Mouse (Mus musculus): ENCODE data around the gene Gsdma.
"Not testable (repeated sequence)": the region's sequence is repeated elsewhere in the genome, so short reads cannot be mapped to it uniquely, and the experiment has no call there.

Gsdma gene

GRCm38 (mm10) chr11:98664091-98664490, at the start of gene Gsdma:
Gene Gsdma, plus strand, starts transcription at chr11:98664351.
- in situ Hi-C loops (cut with MboI, MseI) = no loop called here

DNA sequence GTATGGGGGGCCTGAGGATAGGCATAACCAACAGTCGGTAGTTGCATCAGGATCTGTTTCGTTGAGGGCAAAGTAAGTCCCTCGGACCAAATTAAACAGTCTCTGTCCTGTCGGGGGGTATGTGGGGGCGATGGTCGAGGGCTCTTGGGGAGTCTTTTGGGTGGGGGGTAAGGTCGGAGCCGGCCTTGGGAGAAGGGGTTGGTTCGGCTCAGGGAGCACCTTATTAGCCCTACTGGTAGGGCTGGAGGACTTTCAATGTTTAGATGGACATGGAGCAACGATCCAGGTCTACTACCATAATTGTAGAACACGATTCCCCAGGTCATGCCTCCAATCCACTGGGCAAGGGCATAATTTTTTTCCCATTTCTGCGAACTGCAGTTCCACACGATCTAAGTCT, 43.4 kb upstream of the Gsdma start:
- in situ Hi-C loops (cut with MboI, MseI) = no loop called here

DNA sequence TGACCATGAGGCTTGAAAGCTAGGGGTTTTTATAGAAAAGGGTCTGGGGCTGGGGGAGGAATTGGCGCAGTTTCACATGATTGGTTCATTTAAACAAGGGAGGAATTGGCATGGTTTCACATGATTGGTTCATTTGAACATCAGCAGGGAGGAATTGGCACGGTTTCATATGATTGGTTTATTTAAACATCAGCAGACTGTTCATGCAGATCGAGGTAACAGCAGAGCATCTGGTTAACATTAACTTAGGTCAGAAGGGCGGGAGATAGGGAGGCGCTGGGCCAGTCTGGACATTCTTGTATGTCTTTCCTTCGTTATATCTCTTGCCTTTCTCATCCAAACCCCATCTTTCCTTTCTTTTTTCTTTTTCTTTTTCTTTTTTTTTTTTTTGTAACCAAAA, 40.2 kb upstream of the Gsdma start:
- in situ Hi-C loops (cut with MboI, MseI) = not testable (repeated sequence)

GRCm38 (mm10) chr11:98624381-98624780, 39.8 kb upstream of the Gsdma start:
- in situ Hi-C loops (cut with MboI, MseI) = not testable (repeated sequence)

GRCm38 (mm10) chr11:98625611-98626410, 38.3 kb upstream of the Gsdma start, which contains the start of the genes Gm12355 and Gsdma3:
Gene Gm12355, minus strand, starts transcription at chr11:98625661.
Gene Gsdma3, plus strand, starts transcription at chr11:98626360.
- in situ Hi-C loops (cut with MboI, MseI) = no loop called here

GRCm38 (mm10) chr11:98628706-98629105, 35.4 kb upstream of the Gsdma start:
- in situ Hi-C loops (cut with MboI, MseI) = no loop called here

- in situ Hi-C loops (cut with MboI, MseI) = loop anchor here (5.0 to 10.0 kb wide), 3 partner anchors 46 to 73 kb away; partner anchors contain the start of gene Ormdl3
Observed at GRCm38 (mm10) chr11:98630646-98631045, 33.5 kb upstream of the Gsdma start.

- in situ Hi-C loops (cut with MboI, MseI) = loop anchor here (5.0 to 10.0 kb wide), 3 partner anchors 37 to 59 kb away; partner anchors contain the start of gene Ormdl3
Observed at GRCm38 (mm10) chr11:98635312-98635970, 28.7 kb upstream of the Gsdma start.

GRCm38 (mm10) chr11:98637501-98637900, 26.6 kb upstream of the Gsdma start:
- in situ Hi-C loops (cut with MboI, MseI) = loop anchor here (5.0 to 10.0 kb wide), 3 partner anchors 35 to 57 kb away; partner anchors contain the start of gene Ormdl3

- in situ Hi-C loops (cut with MboI, MseI) = loop anchor here (5.0 kb wide), 1 partner anchor 33 kb away; no protein-coding TSS in a partner anchor
Observed at GRCm38 (mm10) chr11:98640091-98640490, 24.1 kb upstream of the Gsdma start.

DNA sequence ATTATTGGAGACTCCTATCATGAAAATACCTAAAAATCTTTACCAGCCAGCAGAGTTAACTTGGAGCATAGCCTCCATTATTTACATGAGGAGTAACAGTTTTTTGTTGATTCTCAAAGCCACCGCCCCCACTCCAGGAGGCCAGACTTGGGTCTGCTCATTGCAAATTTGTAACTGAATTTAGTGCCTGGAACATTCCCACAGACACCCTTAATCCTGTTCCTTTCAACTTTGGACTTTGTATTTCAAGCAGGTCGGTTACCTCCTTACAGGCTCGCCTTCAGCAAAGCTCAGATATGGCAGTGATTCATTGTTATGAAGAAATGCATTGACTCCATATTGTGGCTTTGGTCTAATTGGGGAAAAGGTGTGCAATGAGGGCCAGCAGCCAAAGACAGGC, 19.4 kb upstream of the Gsdma start:
- in situ Hi-C loops (cut with MboI, MseI) = loop anchor here (5.0 kb wide), 2 partner anchors 37 to 522 kb away; no protein-coding TSS in a partner anchor

DNA sequence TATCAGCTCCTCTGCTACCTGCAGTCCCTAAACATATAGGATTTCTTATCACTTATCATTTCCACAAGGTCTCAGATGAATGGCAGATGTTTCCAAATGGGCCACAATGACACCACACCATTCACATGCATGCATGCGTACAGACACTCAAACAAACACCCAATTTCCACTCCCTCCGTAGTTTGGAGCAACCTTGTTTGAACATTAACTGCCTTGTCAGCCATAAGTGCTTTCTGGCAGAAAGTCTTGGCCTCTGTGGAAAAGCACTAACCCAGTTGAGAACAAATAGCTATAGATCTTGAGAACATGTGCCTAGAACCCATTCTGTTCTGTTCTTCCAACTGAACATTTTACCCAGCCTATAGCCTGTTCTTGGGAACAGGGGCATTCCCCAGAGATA, 18.2 kb upstream of the Gsdma start:
- in situ Hi-C loops (cut with MboI, MseI) = loop anchor here (5.0 kb wide), 1 partner anchor 524 kb away; no protein-coding TSS in a partner anchor

DNA sequence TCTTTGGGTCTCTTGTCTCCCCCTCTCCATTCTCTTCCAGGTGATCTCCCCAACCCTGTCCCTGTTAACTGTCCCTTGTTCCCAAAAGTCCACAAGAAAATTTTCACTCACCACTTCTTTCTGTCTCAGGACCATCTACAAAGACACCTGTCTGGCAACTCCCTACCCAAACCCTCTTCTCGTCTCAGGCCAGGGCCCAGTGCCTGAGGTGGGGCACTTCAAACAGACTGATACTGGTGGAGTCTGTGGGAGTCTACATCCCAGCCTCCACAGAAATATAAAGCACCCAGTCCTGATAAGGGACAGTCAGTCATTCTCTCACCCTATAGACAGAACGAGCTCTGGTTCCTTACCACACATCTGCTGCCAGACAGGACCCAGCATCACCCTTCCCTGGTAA, 17.7 kb upstream of the Gsdma start, which contains the start of gene Gsdma2:
Gene Gsdma2 (plus strand): TSS at position 301 of the 400 bp plus-strand sequence.
- in situ Hi-C loops (cut with MboI, MseI) = loop anchor here (5.0 kb wide), 1 partner anchor 524 kb away; no protein-coding TSS in a partner anchor

- in situ Hi-C loops (cut with MboI, MseI) = not testable (repeated sequence)
Observed at GRCm38 (mm10) chr11:98655076-98655475, 9.1 kb upstream of the Gsdma start.

DNA sequence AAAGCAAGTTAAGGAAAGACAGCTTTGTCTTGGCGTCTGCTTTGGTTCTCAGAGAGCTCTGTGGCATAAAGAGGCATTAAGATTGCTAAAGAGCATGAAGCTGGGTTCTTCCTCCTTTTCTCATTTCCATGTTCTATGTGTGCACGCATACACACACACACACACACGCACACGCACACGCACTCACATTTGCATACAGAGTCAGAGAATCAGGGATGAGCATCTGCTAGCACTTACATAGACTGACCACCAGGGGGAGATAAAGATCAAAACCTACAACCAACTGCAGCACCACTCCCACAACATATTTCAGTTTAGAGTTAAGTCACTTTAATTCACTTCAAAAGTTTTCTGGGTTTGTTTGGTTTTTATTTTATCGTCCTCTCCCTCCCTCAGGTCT, 3.6 kb upstream of the Gsdma start:
- in situ Hi-C loops (cut with MboI, MseI) = no loop called here

- in situ Hi-C loops (cut with MboI, MseI) = no loop called here
Observed at GRCm38 (mm10) chr11:98668984-98669383, 4.8 kb downstream of the Gsdma start.

GRCm38 (mm10) chr11:98671284-98671815, 7.2 kb downstream of the Gsdma start:
- in situ Hi-C loops (cut with MboI, MseI) = loop anchor here (5.0 kb wide), 1 partner anchor 34 kb away; no protein-coding TSS in a partner anchor

GRCm38 (mm10) chr11:98671857-98672256, 7.7 kb downstream of the Gsdma start:
- in situ Hi-C loops (cut with MboI, MseI) = loop anchor here (5.0 kb wide), 1 partner anchor 35 kb away; no protein-coding TSS in a partner anchor

GRCm38 (mm10) chr11:98672482-98672881, 8.3 kb downstream of the Gsdma start:
- in situ Hi-C loops (cut with MboI, MseI) = loop anchor here (5.0 kb wide), 1 partner anchor 35 kb away; no protein-coding TSS in a partner anchor

DNA sequence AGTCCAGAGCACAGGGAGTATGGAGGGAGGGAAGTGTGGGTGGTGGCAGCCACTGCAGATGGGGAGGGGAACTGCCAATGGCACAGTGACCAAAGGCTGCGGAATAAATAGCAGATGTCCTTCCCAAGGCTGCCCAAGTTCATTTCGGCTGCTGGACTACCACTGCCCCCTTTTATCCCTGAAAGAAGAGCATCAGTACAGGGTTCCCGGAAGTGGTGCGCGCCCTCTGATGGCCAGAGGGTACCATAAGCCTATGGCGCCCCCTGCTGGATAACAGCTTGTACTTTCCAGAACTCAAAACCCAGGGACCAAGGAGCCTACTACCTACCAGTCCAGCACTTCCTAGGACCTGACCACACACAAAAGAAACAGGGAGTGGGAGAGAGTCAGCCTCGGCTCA, 9.0 kb downstream of the Gsdma start:
- in situ Hi-C loops (cut with MboI, MseI) = loop anchor here (5.0 kb wide), 1 partner anchor 36 kb away; no protein-coding TSS in a partner anchor

GRCm38 (mm10) chr11:98675829-98676363, 11.7 kb downstream of the Gsdma start:
- in situ Hi-C loops (cut with MboI, MseI) = no loop called here

Measured in T-helper 2 cell (primary cell).